Mouse (Mus musculus): ENCODE results near the gene Tns4. TPM values are rescaled to one million over a fixed set of nuclear protein-coding genes. Genes with fewer than 3 reads are reported as not detected.

Gene Tns4
- total and polyA plus RNA-seq, 2 experiments from 2014 or later = 0.17 to 0.38 TPM

- DNase-seq (ENCODE audit: low spot score) (peak; percentile 67), ATAC-seq (ENCODE audit: low FRiP score) (peak; percentile 59)
- Histone ChIP-seq H3K4me3 (ENCODE audit: low read depth, low read length) (peak within 1 kb of the TSS; percentile 55), H3K27ac (ENCODE audit: low read depth, low read length) (peak within 1 kb of the TSS; percentile 65), H3K4me2 (ENCODE audit: low read depth, low read length, poor library complexity, severe bottlenecking) (peak within 1 kb of the TSS; percentile 98), H3K9ac (replicated peaks; ENCODE audit: low read length, poor library complexity, severe bottlenecking) (peak within 1 kb of the TSS; percentile 59), H3K27me3 (ENCODE audit: insufficient read depth, low read length) (no peaks in the 10 kb centered on the region), H3K36me3 (ENCODE audit: insufficient read depth, low read length) (no peaks in the 10 kb centered on the region), H3K4me1 (ENCODE audit: insufficient read depth, low read length) (peaks cover 4% of the 10 kb centered on the region; the same call in 1 of the 2 replicates), H3K9me3 (ENCODE audit: low read length) (no peaks in the 10 kb centered on the region)
- peak; percentile 31 for TF ChIP-seq CTCF (IDR thresholded peaks at IDR 0.05)
- WGBS = 1% methylated on average over 61 of the region's 63 CpGs
Measured at GRCm38 (mm10) chr11:99041051-99041729, 47.9 kb downstream of the Tns4 start, which contains the start of gene Igfbp4. Igfbp4 (plus strand) TSS chr11:99041244.

GRCm38 (mm10) chr11:99040346-99040974 is 48.6 kb downstream of the Tns4 start:
- H3K4me1 ChIP-seq (ENCODE audit: insufficient read depth, low read length) = peaks cover 4% of the 10 kb centered on the region; the same call in 1 of the 2 replicates
- peak overlapping the region; percentile 55 for H3K4me3 ChIP-seq (ENCODE audit: low read depth, low read length)
- TF ChIP-seq CTCF (IDR thresholded peaks at IDR 0.05) = peak; percentile 86
- H3K9ac ChIP-seq (replicated peaks; ENCODE audit: low read length, poor library complexity, severe bottlenecking) = peak overlapping the region; percentile 59
- H3K36me3 ChIP-seq (ENCODE audit: insufficient read depth, low read length) = no peaks in the 10 kb centered on the region
- ATAC-seq (ENCODE audit: low FRiP score) = peak; percentile 52; the same call in 1 of the 2 replicates
- H3K9me3 ChIP-seq (ENCODE audit: low read length) = no peaks in the 10 kb centered on the region
- peak; percentile 86 for DNase-seq (ENCODE audit: low spot score)
- H3K27me3 ChIP-seq (ENCODE audit: insufficient read depth, low read length) = no peaks in the 10 kb centered on the region
- 2% methylated on average over 17 of the region's 17 CpGs for WGBS
- peak overlapping the region; percentile 65 for H3K27ac ChIP-seq (ENCODE audit: low read depth, low read length)
- H3K4me2 ChIP-seq (ENCODE audit: low read depth, low read length, poor library complexity, severe bottlenecking) = peak overlapping the region; percentile 98

GRCm38 (mm10) chr11:99039782-99040181 is 49.3 kb downstream of the Tns4 start:
- DNase-seq (ENCODE audit: low spot score) (peak; percentile 93), ATAC-seq (ENCODE audit: low FRiP score) (peak; percentile 81)
- Histone ChIP-seq H3K36me3 (ENCODE audit: insufficient read depth, low read length) (no peaks in the 10 kb centered on the region), H3K27ac (ENCODE audit: low read depth, low read length) (peak overlapping the region; percentile 65), H3K9ac (replicated peaks; ENCODE audit: low read length, poor library complexity, severe bottlenecking) (peak overlapping the region; percentile 59), H3K4me1 (ENCODE audit: insufficient read depth, low read length) (peaks cover 4% of the 10 kb centered on the region; the same call in 1 of the 2 replicates), H3K9me3 (ENCODE audit: low read length) (no peaks in the 10 kb centered on the region), H3K4me3 (ENCODE audit: low read depth, low read length) (peak overlapping the region; percentile 55), H3K27me3 (ENCODE audit: insufficient read depth, low read length) (no peaks in the 10 kb centered on the region), H3K4me2 (ENCODE audit: low read depth, low read length, poor library complexity, severe bottlenecking) (peak overlapping the region; percentile 98)
- TF ChIP-seq CTCF (IDR thresholded peaks at IDR 0.05) = peak; percentile 90
- under 1% methylated on average over 15 of the region's 15 CpGs for WGBS

GRCm38 (mm10) chr11:99036254-99036653 is 52.9 kb downstream of the Tns4 start:
- no peak overlapping the region for H3K9ac ChIP-seq (replicated peaks; ENCODE audit: low read length, poor library complexity, severe bottlenecking)
- no peak for DNase-seq (ENCODE audit: low spot score)
- no peak for TF ChIP-seq CTCF (IDR thresholded peaks at IDR 0.05)
- H3K9me3 ChIP-seq (ENCODE audit: low read length) = no peaks in the 10 kb centered on the region
- H3K4me1 ChIP-seq (ENCODE audit: insufficient read depth, low read length) = no peaks in the 10 kb centered on the region
- H3K36me3 ChIP-seq (ENCODE audit: insufficient read depth, low read length) = no peaks in the 10 kb centered on the region
- WGBS = 76% methylated on average over 6 of the region's 6 CpGs
- ATAC-seq (ENCODE audit: low FRiP score) = no peak
- no peak overlapping the region for H3K4me3 ChIP-seq (ENCODE audit: low read depth, low read length)
- H3K4me2 ChIP-seq (ENCODE audit: low read depth, low read length, poor library complexity, severe bottlenecking) = no peak overlapping the region
- H3K27me3 ChIP-seq (ENCODE audit: insufficient read depth, low read length) = no peaks in the 10 kb centered on the region
- H3K27ac ChIP-seq (ENCODE audit: low read depth, low read length) = no peak overlapping the region

GRCm38 (mm10) chr11:99035350-99035749 is 53.8 kb downstream of the Tns4 start:
- H3K4me3 ChIP-seq (ENCODE audit: low read depth, low read length) = no peak overlapping the region
- no peaks in the 10 kb centered on the region for H3K4me1 ChIP-seq (ENCODE audit: insufficient read depth, low read length)
- H3K36me3 ChIP-seq (ENCODE audit: insufficient read depth, low read length) = no peaks in the 10 kb centered on the region
- ATAC-seq (ENCODE audit: low FRiP score) = no peak
- no peak overlapping the region for H3K9ac ChIP-seq (replicated peaks; ENCODE audit: low read length, poor library complexity, severe bottlenecking)
- no peaks in the 10 kb centered on the region for H3K27me3 ChIP-seq (ENCODE audit: insufficient read depth, low read length)
- no peak overlapping the region for H3K27ac ChIP-seq (ENCODE audit: low read depth, low read length)
- TF ChIP-seq CTCF (IDR thresholded peaks at IDR 0.05) = peak; percentile 59
- H3K9me3 ChIP-seq (ENCODE audit: low read length) = no peaks in the 10 kb centered on the region
- 75% methylated on average over 4 of the region's 4 CpGs for WGBS
- H3K4me2 ChIP-seq (ENCODE audit: low read depth, low read length, poor library complexity, severe bottlenecking) = no peak overlapping the region
- DNase-seq (ENCODE audit: low spot score) = no peak

- Histone ChIP-seq H3K9ac (replicated peaks; ENCODE audit: low read length, poor library complexity, severe bottlenecking) (no peak overlapping the region), H3K4me3 (ENCODE audit: low read depth, low read length) (no peak overlapping the region), H3K4me1 (ENCODE audit: insufficient read depth, low read length) (peaks cover 5% of the 10 kb centered on the region), H3K36me3 (ENCODE audit: insufficient read depth, low read length) (no peaks in the 10 kb centered on the region), H3K27ac (ENCODE audit: low read depth, low read length) (no peak overlapping the region), H3K27me3 (ENCODE audit: insufficient read depth, low read length) (no peaks in the 10 kb centered on the region), H3K9me3 (ENCODE audit: low read length) (no peaks in the 10 kb centered on the region), H3K4me2 (ENCODE audit: low read depth, low read length, poor library complexity, severe bottlenecking) (no peak overlapping the region)
- peak; percentile 17; the same call in 1 of the 2 replicates for TF ChIP-seq CTCF (IDR thresholded peaks at IDR 0.05)
- DNase-seq (ENCODE audit: low spot score) (no peak), ATAC-seq (ENCODE audit: low FRiP score) (no peak)
- WGBS = 86% methylated on average over 12 of the region's 12 CpGs
Measured at GRCm38 (mm10) chr11:99026899-99027440, 62.1 kb downstream of the Tns4 start.

Data from midbrain, postnatal 0 days (tissue).